Mouse (Mus musculus): Measurements from ENCODE around the gene Cmtm3. TPM values are rescaled to one million over a fixed set of nuclear protein-coding genes. Genes with fewer than 3 reads are reported as not detected.

Gene Cmtm3
- polyA plus RNA-seq, 1 experiment from 2014 or later, result 105 TPM

GRCm38 (mm10) chr8:104332665-104333631 is 6.3 kb upstream of the Cmtm3 start:
- H3K27me3 ChIP-seq (replicated peaks; ENCODE audit: low read depth, poor library complexity, severe bottlenecking), result no peaks in the 10 kb centered on the region
- peak; percentile 4 for DNase-seq (ENCODE audit: low spot score)
- H3K4me3 ChIP-seq, result no peak overlapping the region
- no peaks in the 10 kb centered on the region for H3K36me3 ChIP-seq (replicated peaks)
- H3K27ac ChIP-seq (replicated peaks), result no peak overlapping the region
- H3K4me1 ChIP-seq, result no peaks in the 10 kb centered on the region
- H3K9me3 ChIP-seq, result no peaks in the 10 kb centered on the region
- 79% methylated on average over 5 of the region's 5 CpGs for WGBS

DNA sequence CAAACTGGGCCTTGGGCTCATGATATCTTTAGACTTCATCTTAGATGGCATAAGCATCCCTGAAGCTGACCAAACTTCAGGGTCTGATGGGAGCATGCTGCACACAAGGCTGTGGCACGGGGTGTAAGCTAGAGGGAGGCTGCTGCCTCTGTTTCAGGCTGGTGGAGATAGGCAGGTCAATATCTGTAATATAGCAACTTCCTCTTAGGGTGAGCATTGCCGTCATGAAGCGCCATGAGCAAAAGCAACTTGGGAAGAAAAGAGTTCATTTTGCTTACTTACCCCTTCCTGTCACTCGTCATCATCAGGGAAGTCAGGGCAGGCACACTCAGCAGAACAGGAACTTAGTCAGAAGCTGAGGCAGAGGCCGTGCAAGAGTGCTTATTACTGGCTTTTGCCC is 5.4 kb upstream of the Cmtm3 start:
- WGBS, result 77% methylated on average over 5 of the region's 5 CpGs
- no peak for DNase-seq (ENCODE audit: low spot score)

GRCm38 (mm10) chr8:104334196-104334595 is 5.0 kb upstream of the Cmtm3 start:
- Histone ChIP-seq H3K4me1 (peaks cover 1% of the 10 kb centered on the region; the same call in 1 of the 2 replicates), H3K27me3 (replicated peaks; ENCODE audit: low read depth, poor library complexity, severe bottlenecking) (no peaks in the 10 kb centered on the region), H3K27ac (replicated peaks) (no peak overlapping the region), H3K36me3 (replicated peaks) (no peaks in the 10 kb centered on the region), H3K4me3 (no peak overlapping the region), H3K9me3 (no peaks in the 10 kb centered on the region)
- 83% methylated on average over 1 of the region's 1 CpGs for WGBS
- peak; percentile 5 for DNase-seq (ENCODE audit: low spot score)

More for the DNA sequence above, 5.4 kb upstream of the Cmtm3 start:
- H3K36me3 ChIP-seq (replicated peaks), result no peaks in the 10 kb centered on the region
- H3K4me1 ChIP-seq, result no peaks in the 10 kb centered on the region
- H3K4me3 ChIP-seq, result no peak overlapping the region
- no peak overlapping the region for H3K27ac ChIP-seq (replicated peaks)
- no peaks in the 10 kb centered on the region for H3K27me3 ChIP-seq (replicated peaks; ENCODE audit: low read depth, poor library complexity, severe bottlenecking)
- H3K9me3 ChIP-seq, result no peaks in the 10 kb centered on the region

DNA sequence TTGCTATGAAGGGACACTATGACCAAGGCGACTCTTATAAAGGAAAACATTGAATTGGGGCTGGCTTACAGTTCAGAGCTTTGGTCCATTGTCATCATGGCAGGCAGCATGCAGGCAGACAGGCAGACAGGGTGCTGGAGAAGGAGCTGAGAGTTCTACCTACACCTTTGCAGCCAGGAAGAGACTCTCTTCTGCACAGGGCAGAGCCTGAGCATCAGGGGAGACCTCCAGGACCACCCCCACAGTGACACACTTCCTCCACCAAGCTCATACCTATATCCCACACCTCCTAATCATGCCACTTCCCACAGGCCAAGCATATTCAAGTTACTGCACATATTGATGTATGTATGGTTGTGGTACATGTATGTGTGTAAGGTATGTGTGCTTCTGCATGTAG is 2.4 kb upstream of the Cmtm3 start:
- Histone ChIP-seq H3K4me3 (no peak overlapping the region), H3K4me1 (peaks cover 22% of the 10 kb centered on the region), H3K9me3 (no peaks in the 10 kb centered on the region), H3K36me3 (replicated peaks) (no peaks in the 10 kb centered on the region), H3K27ac (replicated peaks) (no peak overlapping the region), H3K27me3 (replicated peaks; ENCODE audit: low read depth, poor library complexity, severe bottlenecking) (no peaks in the 10 kb centered on the region)
- 85% methylated on average over 1 of the region's 1 CpGs for WGBS
- peak; percentile 5 for DNase-seq (ENCODE audit: low spot score)

GRCm38 (mm10) chr8:104337890-104338289 is 1.3 kb upstream of the Cmtm3 start:
- Histone ChIP-seq H3K36me3 (replicated peaks) (0 out of 2 replicates have a peak, but pooled peaks cover 2% of the 10 kb centered on the region), H3K9me3 (no peaks in the 10 kb centered on the region), H3K27me3 (replicated peaks; ENCODE audit: low read depth, poor library complexity, severe bottlenecking) (no peaks in the 10 kb centered on the region), H3K27ac (replicated peaks) (no peak overlapping the region), H3K4me1 (peaks cover 25% of the 10 kb centered on the region), H3K4me3 (no peak overlapping the region)
- DNase-seq (ENCODE audit: low spot score), result peak; percentile 9
- 52% methylated on average over 3 of the region's 3 CpGs for WGBS

DNA sequence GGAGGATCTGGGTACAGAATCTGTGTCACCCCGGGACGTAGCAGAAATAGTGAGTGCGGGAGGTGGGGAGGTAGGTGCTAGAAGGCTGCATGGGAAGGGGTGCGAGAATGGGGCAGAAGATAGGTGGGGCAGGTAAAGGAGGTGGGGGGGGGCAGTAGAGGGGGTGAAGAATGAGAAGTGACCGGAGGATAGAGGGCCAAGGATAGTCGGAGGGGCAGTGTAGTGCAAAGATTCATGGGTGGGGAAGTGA is 698 bp downstream of the Cmtm3 start:
- Histone ChIP-seq H3K9me3 (no peaks in the 10 kb centered on the region), H3K27ac (replicated peaks) (peak overlapping the region; percentile 95), H3K36me3 (replicated peaks) (peaks cover 19% of the 10 kb centered on the region), H3K27me3 (replicated peaks; ENCODE audit: low read depth, poor library complexity, severe bottlenecking) (no peaks in the 10 kb centered on the region), H3K4me1 (peaks cover 29% of the 10 kb centered on the region), H3K4me3 (peak overlapping the region; percentile 82)
- WGBS, result under 1% methylated on average over 6 of the region's 6 CpGs
- no peak for DNase-seq (ENCODE audit: low spot score)

DNA sequence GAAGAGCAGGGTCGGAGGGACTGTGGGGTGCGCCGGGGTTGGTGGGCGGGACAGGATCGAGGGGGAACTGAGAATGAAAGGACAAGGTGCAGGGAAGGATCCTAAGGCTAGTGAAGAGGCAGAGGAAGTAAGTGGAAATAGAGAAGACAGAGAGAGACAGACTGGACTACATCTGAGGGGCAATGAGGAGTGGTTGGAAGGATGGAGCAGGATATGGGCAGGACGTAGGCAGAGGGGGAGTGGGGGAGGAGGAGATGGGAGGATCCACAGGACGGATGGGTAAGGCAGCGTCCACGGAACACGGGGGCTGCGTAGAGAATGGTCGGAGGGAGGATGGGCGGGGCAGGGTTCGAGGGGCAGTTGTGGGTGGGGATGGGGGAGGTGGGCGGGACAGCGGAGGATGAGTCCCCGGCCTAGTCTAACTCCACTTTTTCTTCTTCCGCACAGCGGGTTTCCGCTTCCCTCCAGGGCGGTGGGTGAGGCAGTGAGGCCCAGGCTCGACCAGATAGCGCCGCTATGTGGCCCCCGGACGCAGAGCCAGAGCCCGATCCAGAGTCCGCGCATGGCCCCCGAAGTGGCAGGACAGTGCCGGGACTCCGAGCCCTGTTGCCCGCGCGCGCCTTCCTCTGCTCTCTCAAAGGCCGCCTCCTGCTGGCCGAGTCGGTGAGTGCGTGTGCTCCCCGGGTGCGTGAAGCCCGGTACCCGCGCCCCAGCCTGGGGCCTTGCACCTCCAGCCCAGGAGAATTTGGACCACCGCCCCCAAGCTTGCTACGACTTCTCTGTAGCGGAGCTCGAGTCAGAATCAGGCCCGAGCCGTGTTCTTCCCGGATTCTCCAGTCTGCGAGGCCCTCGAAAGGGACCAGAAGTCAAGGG is 1.3 kb downstream of the Cmtm3 start:
- peaks cover 29% of the 10 kb centered on the region for H3K4me1 ChIP-seq
- H3K9me3 ChIP-seq, result no peaks in the 10 kb centered on the region
- H3K27me3 ChIP-seq (replicated peaks; ENCODE audit: low read depth, poor library complexity, severe bottlenecking), result no peaks in the 10 kb centered on the region
- under 1% methylated on average over 54 of the region's 54 CpGs for WGBS
- peaks cover 24% of the 10 kb centered on the region for H3K36me3 ChIP-seq (replicated peaks)
- DNase-seq (ENCODE audit: low spot score), result peak; percentile 90
- peak overlapping the region; percentile 82 for H3K4me3 ChIP-seq
- peak overlapping the region; percentile 95 for H3K27ac ChIP-seq (replicated peaks)

- peak overlapping the region; percentile 95 for H3K27ac ChIP-seq (replicated peaks)
- peak; percentile 83 for DNase-seq (ENCODE audit: low spot score)
- 0% methylated on average over 24 of the region's 24 CpGs for WGBS
- no peaks in the 10 kb centered on the region for H3K9me3 ChIP-seq
- peak overlapping the region; percentile 82 for H3K4me3 ChIP-seq
- peaks cover 29% of the 10 kb centered on the region for H3K4me1 ChIP-seq
- H3K27me3 ChIP-seq (replicated peaks; ENCODE audit: low read depth, poor library complexity, severe bottlenecking), result no peaks in the 10 kb centered on the region
- H3K36me3 ChIP-seq (replicated peaks), result peaks cover 31% of the 10 kb centered on the region
Measured at GRCm38 (mm10) chr8:104341106-104341561, 1.9 kb downstream of the Cmtm3 start.

DNA sequence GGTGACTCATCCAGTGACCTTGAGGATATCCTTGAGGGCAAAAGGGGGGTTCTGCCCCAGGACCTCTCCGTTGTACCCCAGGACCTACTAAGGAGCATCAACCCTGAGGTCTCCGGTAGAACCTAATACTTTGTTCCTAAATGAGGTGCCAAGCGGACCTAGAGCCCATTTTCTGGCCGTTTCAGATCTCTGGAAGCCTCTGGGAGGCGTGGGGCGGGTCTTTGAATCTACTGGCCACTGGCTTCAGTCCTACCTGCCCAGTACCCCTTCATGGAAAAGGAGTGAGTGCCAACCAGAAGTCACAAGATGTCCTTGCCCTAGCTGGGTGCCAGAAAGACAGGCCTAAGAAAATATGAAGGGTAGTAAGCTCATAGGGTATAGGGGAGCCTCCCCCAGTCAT is 2.5 kb downstream of the Cmtm3 start:
- Histone ChIP-seq H3K27ac (replicated peaks) (peak overlapping the region; percentile 95), H3K9me3 (no peaks in the 10 kb centered on the region), H3K27me3 (replicated peaks; ENCODE audit: low read depth, poor library complexity, severe bottlenecking) (no peaks in the 10 kb centered on the region), H3K4me3 (peak overlapping the region; percentile 82), H3K36me3 (replicated peaks) (peaks cover 36% of the 10 kb centered on the region), H3K4me1 (peaks cover 33% of the 10 kb centered on the region)
- DNase-seq (ENCODE audit: low spot score), result no peak
- 40% methylated on average over 6 of the region's 6 CpGs for WGBS

GRCm38 (mm10) chr8:104342426-104342825 is 3.2 kb downstream of the Cmtm3 start:
- peaks cover 37% of the 10 kb centered on the region for H3K4me1 ChIP-seq
- no peak overlapping the region for H3K4me3 ChIP-seq
- no peak overlapping the region for H3K27ac ChIP-seq (replicated peaks)
- peaks cover 44% of the 10 kb centered on the region for H3K36me3 ChIP-seq (replicated peaks)
- H3K9me3 ChIP-seq, result no peaks in the 10 kb centered on the region
- DNase-seq (ENCODE audit: low spot score), result no peak
- WGBS, result 83% methylated on average over 5 of the region's 5 CpGs
- H3K27me3 ChIP-seq (replicated peaks; ENCODE audit: low read depth, poor library complexity, severe bottlenecking), result no peaks in the 10 kb centered on the region

- Histone ChIP-seq H3K4me3 (no peak overlapping the region), H3K36me3 (replicated peaks) (peaks cover 53% of the 10 kb centered on the region), H3K27me3 (replicated peaks; ENCODE audit: low read depth, poor library complexity, severe bottlenecking) (no peaks in the 10 kb centered on the region), H3K27ac (replicated peaks) (no peak overlapping the region; the same call in 1 of the 2 replicates), H3K9me3 (no peaks in the 10 kb centered on the region), H3K4me1 (peaks cover 39% of the 10 kb centered on the region)
- WGBS, result 20% methylated on average over 7 of the region's 7 CpGs
- DNase-seq (ENCODE audit: low spot score), result peak; percentile 88
Measured at GRCm38 (mm10) chr8:104343957-104344356, 4.7 kb downstream of the Cmtm3 start.

DNA sequence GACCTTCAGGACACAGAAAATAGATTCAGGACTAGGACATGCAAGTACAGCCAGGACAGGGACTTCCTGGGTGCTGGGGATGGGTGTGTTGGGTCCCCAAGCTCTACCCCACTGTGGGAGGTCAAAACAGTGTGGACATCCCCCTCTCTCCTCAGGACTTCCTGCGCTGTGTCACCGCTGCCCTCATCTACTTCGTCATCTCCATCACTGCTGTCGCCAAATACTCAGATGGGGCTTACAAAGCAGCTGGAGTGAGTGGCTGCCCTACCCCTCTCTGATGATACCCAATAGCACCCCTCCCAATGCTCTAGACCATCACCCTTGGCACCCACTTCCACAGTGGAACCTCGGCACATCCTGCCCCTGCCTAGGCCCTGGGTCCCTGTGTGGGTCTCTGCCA is 5.4 kb downstream of the Cmtm3 start:
- Histone ChIP-seq H3K4me3 (no peak overlapping the region), H3K27me3 (replicated peaks; ENCODE audit: low read depth, poor library complexity, severe bottlenecking) (no peaks in the 10 kb centered on the region), H3K4me1 (peaks cover 34% of the 10 kb centered on the region), H3K36me3 (replicated peaks) (peaks cover 53% of the 10 kb centered on the region), H3K9me3 (no peaks in the 10 kb centered on the region), H3K27ac (replicated peaks) (no peak overlapping the region)
- WGBS, result 92% methylated on average over 5 of the region's 5 CpGs
- no peak for DNase-seq (ENCODE audit: low spot score)

Data from embryonic facial prominence, embryonic 10.5 days (tissue).